Mouse (Mus musculus) C2C12 (cell line): ENCODE measurements around the gene Senp3.

Experiments used
- CTCF ChIP-seq: IDR thresholded peaks from one replicate; pipeline ENCODE4 v1.5.1; 2011; ENCODE audit not compliant: control insufficient read depth, insufficient read depth, insufficient read length
- MYOD1 ChIP-seq: IDR thresholded peaks from one replicate; pipeline ENCODE4 v1.6.1; 2011; ENCODE audit warnings: low read depth; ENCODE audit not compliant: control insufficient read depth, insufficient read length
- MYOG ChIP-seq: IDR thresholded peaks from one replicate; pipeline ENCODE4 v1.6.1; 2011; ENCODE audit not compliant: control insufficient read depth, insufficient read length; ENCODE audit errors: extremely low read depth
- USF1 ChIP-seq: IDR thresholded peaks from one replicate; pipeline ENCODE4 v1.6.1; 2011; ENCODE audit warnings: low read depth, mild to moderate bottlenecking, control low read depth, moderate library complexity

DNA sequence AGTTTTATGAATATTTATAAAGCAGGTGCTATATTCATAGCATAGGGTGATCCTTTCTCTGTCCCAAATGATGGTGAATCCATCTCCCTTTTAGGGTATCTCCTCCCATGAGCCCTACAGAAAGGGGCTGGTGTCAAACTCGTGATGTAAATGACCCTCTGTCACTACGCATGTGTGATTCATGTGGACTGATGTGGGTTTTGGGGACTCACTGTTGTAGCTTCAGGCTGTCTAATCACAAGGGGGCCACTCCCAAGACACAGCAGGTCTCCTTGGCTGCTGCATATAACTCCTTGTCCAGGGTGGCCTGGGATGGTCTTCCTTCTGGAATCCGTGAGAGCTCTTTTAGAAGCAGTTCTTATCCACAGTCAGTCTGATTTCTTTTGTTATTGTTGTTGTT is 28.6 kb upstream of the Senp3 start:
- TF ChIP-seq CTCF (no peak), MYOG (no peak), USF1 (no peak), MYOD1 (no peak)
